Mouse (Mus musculus) layer of hippocampus, postnatal 36 days (tissue): ENCODE measurements around the gene Bcl2. TPM values are rescaled to one million over a fixed set of nuclear protein-coding genes. Genes with fewer than 3 reads are reported as not detected.
"Not testable (repeated sequence)": the region's sequence is repeated elsewhere in the genome, so short reads cannot be mapped to it uniquely, and the experiment has no call there.

ENCODE experiments used
- DNase-seq, 2 experiments: peaks; one replicate each; pipeline ENCODE4 v3.0.0; 2022
- total RNA-seq, 2 experiments: library from RNA; stranded (reverse); gene quantifications; 2 replicates each; pipeline ENCODE4 v1.2.3; 2021

Bcl2 gene
- total RNA-seq, 2 experiments from 2014 or later: 9.3 to 9.4 TPM

GRCm38 (mm10) chr1:106552856-106553255 lies 161.2 kb downstream of the Bcl2 start:
- no peak for DNase-seq

DNA sequence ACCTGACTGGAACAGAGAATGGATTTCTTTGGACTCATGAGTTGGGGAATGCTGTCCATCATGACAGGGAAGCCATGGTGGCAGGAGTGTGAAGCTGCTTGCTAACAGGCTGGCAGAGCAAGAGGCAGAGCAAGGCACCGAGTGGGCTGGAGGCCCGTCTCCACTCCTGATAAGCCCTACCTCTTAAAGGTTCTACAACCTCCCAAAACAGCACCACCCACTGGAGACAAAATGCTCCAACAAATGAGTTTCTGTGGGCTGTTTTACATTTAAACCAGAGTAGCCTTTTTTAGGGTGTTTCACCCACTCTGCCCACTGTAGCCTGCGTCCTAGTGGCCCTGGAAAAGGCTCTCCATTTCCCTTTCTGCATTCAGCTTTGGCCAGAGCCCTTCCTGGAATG lies 163.5 kb downstream of the Bcl2 start:
- DNase-seq: no peak

DNA sequence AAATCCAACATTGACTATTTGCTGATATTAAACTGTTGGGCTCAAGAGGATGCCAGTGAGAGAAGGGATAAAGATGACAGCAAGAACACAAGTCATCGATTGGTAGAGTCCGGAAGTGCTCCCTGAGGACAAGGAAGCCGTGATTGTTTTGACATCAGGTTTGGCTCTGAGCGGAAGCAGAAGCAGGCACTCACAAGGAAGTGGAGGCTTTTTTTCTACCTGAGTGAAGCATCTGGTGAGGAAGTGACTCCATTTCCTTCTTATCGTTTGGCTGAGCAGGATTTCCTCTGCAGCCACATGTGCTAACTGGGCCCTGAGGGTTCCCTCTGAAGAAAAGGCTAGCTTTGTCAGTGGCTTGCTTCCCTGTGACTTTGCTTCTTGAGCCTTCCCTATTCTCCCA lies 165.0 kb downstream of the Bcl2 start:
- DNase-seq: no peak

DNA sequence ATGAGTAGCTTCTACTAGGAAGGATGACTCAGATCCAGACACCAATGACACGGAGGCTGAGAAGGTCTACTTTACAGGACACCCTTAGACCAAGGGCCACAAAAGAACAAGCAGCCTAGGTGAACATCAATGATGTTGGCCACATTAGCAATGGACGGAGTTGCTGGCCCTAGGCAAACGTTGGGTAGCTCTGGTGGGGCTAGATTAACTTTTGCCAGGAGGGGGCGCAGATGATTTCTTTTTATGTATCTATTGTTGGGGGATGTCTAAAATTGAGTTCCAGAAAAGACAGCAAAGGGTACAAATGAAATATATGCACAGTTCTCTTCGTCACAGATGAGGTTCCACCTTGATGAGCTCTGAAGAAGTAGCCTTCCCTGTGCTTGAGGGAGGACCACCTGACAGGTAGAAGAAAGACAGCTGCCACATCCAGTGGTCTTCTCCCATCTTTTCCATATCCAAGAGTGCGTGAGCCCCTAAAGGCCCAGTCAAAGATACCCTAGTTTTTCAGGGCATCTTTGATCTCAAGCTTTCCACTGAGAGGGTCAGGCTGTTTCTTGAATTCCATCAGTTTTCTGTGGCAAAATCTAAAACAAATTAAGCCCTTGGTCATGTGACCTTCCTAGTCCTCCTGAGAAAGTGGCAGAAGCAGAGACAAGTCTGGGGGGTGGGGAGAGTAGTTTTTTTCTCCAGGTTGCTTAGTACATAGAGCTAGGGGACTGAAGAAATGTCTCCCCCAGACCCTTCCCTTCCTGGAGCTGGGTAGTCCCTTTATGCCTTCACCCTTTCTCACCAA lies 169.1 kb downstream of the Bcl2 start:
- peak; percentile 14 to 20 for DNase-seq

DNA sequence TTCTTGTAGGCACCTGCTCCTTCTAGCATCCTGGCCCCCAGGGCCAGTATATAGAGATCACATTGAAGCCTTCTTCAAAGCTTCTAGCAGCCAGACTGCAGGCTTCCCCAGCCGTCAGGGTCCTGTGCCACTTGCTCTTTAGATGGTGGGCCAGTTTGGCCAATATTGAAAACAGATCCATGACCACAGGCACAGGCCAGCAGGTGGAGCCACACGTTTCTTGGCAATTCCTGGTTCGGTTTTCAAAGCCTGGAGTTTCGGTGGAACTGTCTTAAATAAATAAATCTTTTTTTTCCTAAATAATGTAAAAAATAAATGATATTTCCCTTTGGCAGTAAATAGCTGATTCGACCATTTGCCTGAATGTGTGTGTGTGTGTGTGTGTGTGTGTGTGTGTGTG lies 171.3 kb downstream of the Bcl2 start:
- peak in 1 of 2 experiments; percentile 19 for DNase-seq

GRCm38 (mm10) chr1:106541851-106542250 lies 172.2 kb downstream of the Bcl2 start:
- no peak for DNase-seq

DNA sequence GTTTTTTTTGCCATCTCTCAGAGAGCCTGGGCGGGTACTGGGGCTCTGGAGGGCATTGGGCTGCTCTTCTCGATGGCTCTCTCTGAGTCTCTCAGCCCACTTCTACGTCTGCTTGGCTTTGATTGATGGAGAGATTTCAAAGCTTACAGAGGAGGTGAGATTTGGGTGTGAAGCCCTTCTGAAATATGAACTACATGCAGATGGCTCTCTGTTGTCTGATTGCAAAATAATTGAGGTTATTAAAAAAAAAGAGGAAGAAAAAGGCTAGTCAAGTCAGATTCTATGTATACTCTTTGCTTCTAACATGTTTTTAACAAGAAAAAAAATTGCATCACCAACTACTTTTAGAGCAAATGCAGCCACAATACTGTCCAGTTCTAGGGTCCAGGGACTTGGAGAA lies 173.9 kb downstream of the Bcl2 start:
- no peak for DNase-seq

GRCm38 (mm10) chr1:106539029-106539428 lies 175.0 kb downstream of the Bcl2 start:
- DNase-seq: no peak

- not testable (repeated sequence) for DNase-seq
Measured at GRCm38 (mm10) chr1:106534835-106535234, 179.2 kb downstream of the Bcl2 start.

- no peak for DNase-seq
Measured at GRCm38 (mm10) chr1:106529570-106529969, 184.5 kb downstream of the Bcl2 start.

- DNase-seq: no peak
Measured at GRCm38 (mm10) chr1:106527537-106527936, 186.5 kb downstream of the Bcl2 start.

DNA sequence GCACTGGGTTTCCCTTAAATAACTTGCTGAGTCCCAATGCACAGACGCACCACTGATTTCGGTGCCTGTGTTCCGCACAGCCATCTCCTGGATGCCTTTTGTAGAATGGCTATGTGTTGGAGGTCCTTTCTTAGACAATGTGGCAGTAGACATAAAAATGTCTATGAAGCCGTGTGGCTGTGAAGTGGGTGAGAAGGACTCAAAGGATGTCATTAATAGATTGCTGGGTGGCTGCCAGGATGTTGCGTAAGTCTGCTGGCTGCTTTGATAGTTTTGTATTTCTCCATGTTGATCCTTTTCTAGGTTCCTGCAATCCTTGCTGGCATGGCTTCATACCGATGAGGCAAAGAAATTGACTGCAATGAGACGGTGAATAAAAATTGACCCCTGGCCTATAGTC lies 187.3 kb downstream of the Bcl2 start:
- peak; percentile 20 to 24 for DNase-seq

DNA sequence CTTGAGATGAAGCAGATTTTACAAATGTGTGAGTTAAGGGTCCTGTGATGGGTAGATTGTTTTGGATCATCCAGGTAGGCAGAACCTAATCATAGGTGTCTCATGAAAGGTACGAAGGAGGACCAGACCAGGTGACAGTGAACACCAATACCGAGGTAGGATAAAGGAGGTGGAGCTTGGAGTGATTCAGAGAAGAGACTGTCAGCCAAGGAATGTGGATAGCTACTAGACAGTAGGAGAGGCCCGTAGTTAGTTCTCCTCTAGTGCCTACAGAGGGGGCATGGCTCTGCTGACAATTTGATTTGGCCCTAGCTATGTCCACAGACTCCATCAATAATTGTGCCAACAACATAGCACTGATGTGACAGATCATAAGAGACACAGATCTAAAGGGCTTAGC lies 188.0 kb downstream of the Bcl2 start:
- DNase-seq: no peak

DNA sequence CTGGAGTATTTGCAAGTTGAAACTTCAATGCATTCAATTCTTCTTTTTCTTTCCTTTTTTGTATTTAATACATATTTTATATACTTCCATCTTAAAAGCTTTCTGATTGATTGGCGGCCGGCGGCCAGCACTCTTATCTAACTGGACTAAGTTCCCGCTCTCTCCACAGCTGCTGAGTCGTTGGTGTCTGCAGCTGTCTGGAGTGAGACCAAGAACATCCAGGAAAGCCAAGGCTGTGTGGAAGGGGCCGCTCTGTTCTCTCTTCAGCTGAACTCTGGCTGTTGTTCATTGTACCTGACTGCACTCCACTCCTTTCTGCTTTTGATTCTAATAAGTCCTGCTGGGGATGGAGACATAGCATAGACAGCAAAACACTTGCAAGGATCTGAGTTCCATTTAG lies 190.3 kb downstream of the Bcl2 start:
- DNase-seq: no peak

DNA sequence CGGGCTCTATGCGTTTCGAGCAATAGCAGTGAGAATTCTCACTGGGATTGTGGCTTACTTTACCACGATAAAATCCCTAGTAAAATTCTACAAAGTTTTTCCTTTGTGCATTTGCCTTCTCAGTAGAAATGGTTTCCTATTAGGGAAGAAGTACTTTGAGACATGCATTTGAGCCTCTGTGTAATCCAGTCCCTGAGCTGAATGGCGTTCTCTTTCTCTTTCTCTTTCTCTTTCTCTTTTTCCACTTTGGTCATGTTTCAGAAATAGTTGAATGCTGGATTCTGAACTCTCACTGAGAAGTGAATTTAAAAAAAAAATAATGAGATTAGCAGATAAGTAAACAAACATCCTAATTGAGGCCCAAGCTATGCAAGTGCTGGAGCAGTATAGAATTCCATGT lies 191.1 kb downstream of the Bcl2 start:
- no peak for DNase-seq

DNA sequence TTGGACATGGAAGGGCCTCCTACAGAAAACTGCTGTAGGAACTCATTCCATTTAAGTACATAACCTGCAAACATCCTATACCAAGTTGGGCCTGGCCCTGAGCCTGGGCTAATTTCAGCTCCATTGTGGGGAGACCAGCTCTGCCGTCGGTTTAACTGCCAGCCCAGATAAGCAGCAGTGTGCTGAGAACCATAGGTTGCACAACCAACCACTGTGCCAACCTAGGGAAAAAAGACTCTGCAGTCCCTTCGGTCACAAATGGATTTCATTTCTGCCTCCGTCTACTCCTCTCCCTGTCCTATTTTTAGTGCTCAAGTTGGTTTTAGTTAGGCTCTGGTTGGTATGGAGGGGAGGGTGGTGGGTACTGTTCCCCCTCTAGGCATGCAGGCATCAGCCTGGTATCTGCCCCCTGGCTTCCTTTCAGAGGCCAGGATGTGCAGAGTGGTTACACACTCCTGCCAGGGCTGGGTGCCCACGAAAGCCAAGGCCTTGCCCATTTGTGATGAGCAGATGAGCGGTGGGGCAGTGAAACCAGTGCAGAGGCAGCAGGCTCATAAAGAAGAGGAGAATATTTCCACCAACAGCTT lies 196.4 kb downstream of the Bcl2 start:
- DNase-seq: no peak

- DNase-seq: no peak
Measured at GRCm38 (mm10) chr1:106517099-106517498, 197.0 kb downstream of the Bcl2 start.

- no peak for DNase-seq
Measured at GRCm38 (mm10) chr1:106515611-106516010, 198.5 kb downstream of the Bcl2 start.

DNA sequence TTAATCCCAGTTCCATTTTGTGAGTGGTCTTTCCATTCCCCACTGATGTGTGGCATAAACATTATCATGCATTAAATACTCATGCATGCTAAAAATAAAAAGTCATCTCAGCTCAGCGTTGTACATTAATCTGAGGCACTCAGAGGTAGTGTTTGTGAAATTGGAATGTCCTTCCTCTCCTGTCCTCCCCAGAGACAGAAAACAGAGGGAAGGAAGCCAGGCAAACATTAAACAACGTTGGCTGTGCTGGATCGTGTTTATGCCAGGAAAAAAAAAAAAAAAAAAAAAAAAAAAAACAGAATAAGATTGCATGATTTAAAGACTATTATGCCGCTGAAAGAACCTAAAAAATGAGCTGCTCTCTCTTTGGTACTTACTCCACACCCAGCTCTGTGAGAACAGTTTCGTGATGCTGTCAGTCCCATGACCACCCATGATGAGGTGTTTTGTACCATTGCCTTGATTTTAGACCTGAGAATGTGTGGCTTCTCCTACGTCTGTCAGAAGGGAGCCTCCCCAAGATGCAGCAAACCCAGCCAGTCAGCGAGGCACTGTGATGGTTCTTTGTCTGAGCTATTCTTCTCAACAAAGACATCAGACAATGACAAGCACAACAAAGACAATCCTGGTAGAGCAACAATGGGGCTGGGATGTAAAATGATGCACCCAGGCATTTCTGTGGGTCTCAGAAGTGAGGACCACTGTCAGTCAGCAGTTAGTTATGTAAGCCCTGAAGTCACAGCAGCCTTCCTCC lies 200.0 kb downstream of the Bcl2 start:
- no peak for DNase-seq

DNA sequence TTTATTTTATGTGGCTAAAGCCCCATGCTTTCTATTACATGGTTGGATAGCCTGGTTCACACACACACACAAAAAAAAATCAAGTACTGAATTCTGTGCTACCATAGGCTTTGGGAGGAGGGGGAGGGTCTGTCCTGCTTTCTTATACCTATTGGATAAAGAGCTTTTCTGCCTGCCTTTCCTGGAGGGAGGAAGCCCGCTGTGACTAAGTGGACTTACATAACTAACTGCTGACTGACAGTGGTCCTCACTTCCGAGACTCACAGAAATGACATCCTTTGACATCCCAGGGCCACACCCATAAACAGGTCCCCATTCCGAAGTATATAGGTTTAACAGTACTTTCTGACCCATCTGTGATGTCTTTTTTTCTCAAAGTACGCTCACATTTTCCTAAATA lies 200.6 kb downstream of the Bcl2 start:
- DNase-seq: no peak

DNA sequence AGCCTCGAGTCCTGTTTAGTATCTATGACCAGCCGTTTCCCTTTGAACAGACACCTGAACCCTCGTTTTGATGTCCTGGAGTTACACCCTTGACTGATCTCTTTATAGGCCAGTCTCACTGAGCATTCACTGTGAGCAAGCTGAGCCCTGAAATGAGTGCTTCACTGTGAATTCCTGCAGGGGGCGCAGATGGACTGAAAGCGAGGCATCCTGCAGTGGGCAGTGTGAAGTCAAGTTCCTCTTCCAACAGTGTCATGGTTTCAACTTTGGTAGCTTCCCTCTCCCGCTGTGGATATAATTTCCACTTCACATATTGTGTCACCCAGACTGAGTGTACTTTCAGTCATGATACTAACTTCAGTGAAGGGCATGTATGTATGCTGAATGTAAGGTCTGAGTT lies 202.5 kb downstream of the Bcl2 start:
- peak; percentile 40 to 45 for DNase-seq

GRCm38 (mm10) chr1:106507556-106507955 lies 206.5 kb downstream of the Bcl2 start:
- no peak for DNase-seq

- DNase-seq: no peak
Measured at GRCm38 (mm10) chr1:106503910-106504309, 210.2 kb downstream of the Bcl2 start.

- no peak for DNase-seq
Measured at GRCm38 (mm10) chr1:106503407-106503806, 210.7 kb downstream of the Bcl2 start.
